Mouse (Mus musculus): Measurements from ENCODE around the gene H2al2a. TPM values are rescaled to one million over a fixed set of nuclear protein-coding genes. Genes with fewer than 3 reads are reported as not detected.

Gene H2al2a
- total and polyA plus RNA-seq, 3 experiments = not detected

DNA sequence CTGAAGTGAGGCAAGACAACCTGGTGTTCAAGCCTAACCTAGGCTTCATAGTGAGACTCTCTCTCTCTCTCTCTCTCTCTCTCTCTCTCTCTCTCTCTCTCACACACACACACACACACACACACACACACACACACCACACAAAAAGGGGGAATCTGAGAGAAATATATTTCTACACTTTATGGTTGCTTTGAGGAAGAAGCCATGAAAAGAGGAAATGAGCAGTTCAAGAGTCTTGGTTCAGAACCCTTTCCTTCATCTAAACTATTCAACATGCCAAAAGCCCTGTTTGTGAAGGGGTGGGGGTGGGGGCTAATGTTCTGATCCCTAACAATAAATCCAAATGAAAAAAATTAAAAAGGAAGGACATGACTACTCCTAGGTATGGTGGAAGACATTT lies 7.2 kb downstream of the H2al2a start:
- no peak overlapping the region for H3K4me2 ChIP-seq (ENCODE audit: insufficient read depth, low read depth, poor library complexity, severe bottlenecking)
- H3K9me3 ChIP-seq (replicated peaks; ENCODE audit: low read length) = peaks cover 2% of the 10 kb centered on the region
- dilution Hi-C loops (cut with MboI; ENCODE audit: extremely low pct_ligation_motif_present, extremely low pct_unique_long_range_greater_than_20kb, low sequenced_read_pairs) = no loop called here
- DNase-seq (ENCODE audit: extremely low read depth) = peak; percentile 14
- H3K9ac ChIP-seq (ENCODE audit: insufficient read depth, low read depth) = no peak overlapping the region
- TF ChIP-seq NRF1 (IDR thresholded peaks at IDR 0.05; ENCODE audit: low read depth, low read length) = no peak
- TF ChIP-seq ZNF384 (IDR thresholded peaks at IDR 0.05; ENCODE audit: low read depth, low read length) = no peak
- TF ChIP-seq POLR2A (IDR thresholded peaks at IDR 0.05; ENCODE audit: low read depth, low read length) = no peak
- no peak for TF ChIP-seq USF2 (conservative IDR thresholded peaks at IDR 0.05; ENCODE audit: low read depth, low read length)
- TF ChIP-seq PAX5 (IDR thresholded peaks at IDR 0.05; ENCODE audit: low read length) = no peak
- no peak for TF ChIP-seq MAX (IDR thresholded peaks at IDR 0.05; ENCODE audit: low read length)
- TF ChIP-seq HCFC1 (IDR thresholded peaks at IDR 0.05; ENCODE audit: low read depth, low read length) = no peak
- no peak for TF ChIP-seq E2F4 (IDR thresholded peaks at IDR 0.05; ENCODE audit: insufficient replicate concordance, low read depth, low read length)
- no peak for TF ChIP-seq JUN (IDR thresholded peaks at IDR 0.05; ENCODE audit: insufficient read depth, low read depth, low read length)
- no peak for TF ChIP-seq RCOR1 (conservative IDR thresholded peaks at IDR 0.05; ENCODE audit: low read depth, low read length)
- TF ChIP-seq EP300 (IDR thresholded peaks at IDR 0.05; ENCODE audit: low read length) = peak; percentile 36; the same call in 1 of the 2 replicates
- no peak for TF ChIP-seq SMC3 (IDR thresholded peaks at IDR 0.05; ENCODE audit: low read depth, low read length)
- TF ChIP-seq RAD21 (IDR thresholded peaks at IDR 0.05; ENCODE audit: low read depth, low read length) = no peak
- peak; percentile 15; the same call in 1 of the 2 replicates for TF ChIP-seq IRF4 (IDR thresholded peaks at IDR 0.05; ENCODE audit: low read depth, low read length)
- no peak for TF ChIP-seq USF1 (IDR thresholded peaks at IDR 0.05; ENCODE audit: low read depth, low read length)
- TF ChIP-seq JUND (conservative IDR thresholded peaks at IDR 0.05; ENCODE audit: low read depth, low read length) = no peak
- TF ChIP-seq CTCF (conservative IDR thresholded peaks at IDR 0.05 in 1 of 2, IDR thresholded peaks at IDR 0.05 in 1 of 2; ENCODE audit: low read depth in 2 of 2, low read length in 2 of 2) = no peak
- H3K4me3 ChIP-seq (replicated peaks in 1 of 3; ENCODE audit: low read depth in 2 of 3, low read length in 2 of 3, poor library complexity in 1 of 3) = no peak overlapping the region
- no peak overlapping the region for H3K27ac ChIP-seq (ENCODE audit: insufficient read depth, low read depth)
- H3K36me3 ChIP-seq (replicated peaks in 1 of 2; ENCODE audit: control insufficient read depth in 1 of 2, insufficient read depth in 1 of 2, low read length in 1 of 2) = no peaks in the 10 kb centered on the region
- in situ Hi-C loops (cut with MboI; ENCODE audit: low pct_ligation_motif_present, low pct_unique_long_range_greater_than_20kb, low sequenced_read_pairs) = no loop called here
- no peaks in the 10 kb centered on the region for H3K27me3 ChIP-seq (replicated peaks)
- H3K4me1 ChIP-seq (ENCODE audit: control insufficient read depth in 1 of 2, insufficient read depth in 2 of 2) = peaks cover 0 to 11% of the 10 kb centered on the region in 2 experiments; a peak in 2 of 4 replicates
- H3K79me2 ChIP-seq (replicated peaks; ENCODE audit: control insufficient read depth, extremely low read depth, insufficient read depth, poor library complexity, severe bottlenecking) = no peaks in the 10 kb centered on the region

DNA sequence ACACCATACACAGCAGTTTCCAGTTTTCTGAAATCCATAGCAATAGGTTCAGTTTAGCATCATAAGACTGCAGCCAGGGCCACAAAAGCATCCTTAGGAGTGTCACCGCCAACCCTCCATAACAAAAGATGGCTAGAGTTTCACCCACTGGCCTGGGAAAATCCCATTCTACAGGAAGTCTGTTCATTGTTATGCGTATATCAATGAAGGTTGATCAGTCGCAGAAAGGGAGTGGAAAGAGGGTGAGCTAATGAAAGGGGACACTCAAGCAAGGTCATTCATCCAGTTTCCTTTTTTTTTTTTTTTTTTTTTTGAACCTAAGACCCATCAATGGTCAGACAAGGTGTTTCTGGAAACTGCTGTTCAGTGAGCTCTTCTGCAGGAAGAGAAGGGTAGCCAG lies 7.6 kb downstream of the H2al2a start:
- no peak overlapping the region for H3K27ac ChIP-seq (ENCODE audit: insufficient read depth, low read depth)
- peaks cover 2% of the 10 kb centered on the region for H3K9me3 ChIP-seq (replicated peaks; ENCODE audit: low read length)
- H3K4me1 ChIP-seq (ENCODE audit: control insufficient read depth in 1 of 2, insufficient read depth in 2 of 2) = peaks cover 0 to 11% of the 10 kb centered on the region in 2 experiments; a peak in 2 of 4 replicates
- no peaks in the 10 kb centered on the region for H3K27me3 ChIP-seq (replicated peaks)
- no peak for DNase-seq (ENCODE audit: extremely low read depth)
- H3K79me2 ChIP-seq (replicated peaks; ENCODE audit: control insufficient read depth, extremely low read depth, insufficient read depth, poor library complexity, severe bottlenecking) = no peaks in the 10 kb centered on the region
- no peak overlapping the region for H3K4me2 ChIP-seq (ENCODE audit: insufficient read depth, low read depth, poor library complexity, severe bottlenecking)
- dilution Hi-C loops (cut with MboI; ENCODE audit: extremely low pct_ligation_motif_present, extremely low pct_unique_long_range_greater_than_20kb, low sequenced_read_pairs) = no loop called here
- no peak overlapping the region for H3K4me3 ChIP-seq (replicated peaks in 1 of 3; ENCODE audit: low read depth in 2 of 3, low read length in 2 of 3, poor library complexity in 1 of 3)
- TF ChIP-seq HCFC1 (IDR thresholded peaks at IDR 0.05; ENCODE audit: low read depth, low read length) = no peak
- no peak for TF ChIP-seq IRF4 (IDR thresholded peaks at IDR 0.05; ENCODE audit: low read depth, low read length)
- no peak for TF ChIP-seq CTCF (conservative IDR thresholded peaks at IDR 0.05 in 1 of 2, IDR thresholded peaks at IDR 0.05 in 1 of 2; ENCODE audit: low read depth in 2 of 2, low read length in 2 of 2)
- TF ChIP-seq ELF1 (IDR thresholded peaks at IDR 0.05; ENCODE audit: low read depth, low read length) = no peak
- peak; percentile 40; the same call in 1 of the 2 replicates for TF ChIP-seq ZNF384 (IDR thresholded peaks at IDR 0.05; ENCODE audit: low read depth, low read length)
- H3K36me3 ChIP-seq (replicated peaks in 1 of 2; ENCODE audit: control insufficient read depth in 1 of 2, insufficient read depth in 1 of 2, low read length in 1 of 2) = no peaks in the 10 kb centered on the region
- in situ Hi-C loops (cut with MboI; ENCODE audit: low pct_ligation_motif_present, low pct_unique_long_range_greater_than_20kb, low sequenced_read_pairs) = no loop called here
- no peak overlapping the region for H3K9ac ChIP-seq (ENCODE audit: insufficient read depth, low read depth)
